Mouse (Mus musculus): Measurements from ENCODE around the gene Irf4.
A peak's percentile ranks its signal among the peaks of the same experiment; 100 is the strongest.

The Irf4 gene

DNA sequence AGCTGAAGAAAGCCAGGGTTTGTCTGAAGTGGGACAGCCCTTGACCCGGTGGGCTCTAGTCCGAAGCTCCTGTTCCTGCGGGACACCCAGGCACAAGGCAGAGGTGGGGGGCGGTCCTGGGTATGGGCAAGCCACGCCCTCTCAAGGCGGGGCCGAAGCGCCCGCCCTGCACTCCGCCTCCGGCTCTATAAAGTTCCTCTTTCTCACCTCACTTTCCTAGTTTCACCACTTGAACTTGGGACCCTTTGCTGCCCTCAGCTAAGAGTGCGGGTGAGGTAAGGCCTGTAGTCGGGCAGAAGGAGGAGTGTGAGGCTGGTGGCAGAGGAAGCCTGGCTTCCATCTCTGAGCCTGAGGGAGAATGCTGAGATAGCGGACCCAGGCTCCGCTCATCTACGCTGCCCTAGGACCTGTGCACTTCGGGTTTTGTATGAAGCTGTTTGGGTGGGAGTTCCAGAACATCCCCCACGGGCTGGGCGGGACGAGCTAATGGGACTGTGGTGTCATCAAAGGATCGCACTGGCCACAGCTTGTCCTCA is at the start of gene Irf4:
Irf4 (plus strand) TSS at position 206 of the 536 bp plus-strand sequence.
- peaks cover 62% of the 10 kb centered on the region for H3K27me3 ChIP-seq (ENCODE audit: insufficient read depth, low read length)
- no peaks in the 10 kb centered on the region for H3K36me3 ChIP-seq (ENCODE audit: insufficient read depth, low read length)
- no peak for TF ChIP-seq POU5F1 (IDR thresholded peaks at IDR 0.05; ENCODE audit: borderline replicate concordance, low read length)
- no peak for TF ChIP-seq NANOG (IDR thresholded peaks at IDR 0.05; ENCODE audit: borderline replicate concordance, low read length)
- TF ChIP-seq CTCF (conservative IDR thresholded peaks at IDR 0.05; ENCODE audit: low read length), result no peak
- H3K9me3 ChIP-seq (ENCODE audit: low read length), result no peaks in the 10 kb centered on the region; the same call in 1 of the 2 replicates
- peak within 1 kb of the TSS; percentile 74 for H3K4me3 ChIP-seq (replicated peaks; ENCODE audit: low read length)
- peaks cover 23% of the 10 kb centered on the region for H3K4me1 ChIP-seq (replicated peaks; ENCODE audit: low read depth, low read length)

DNA sequence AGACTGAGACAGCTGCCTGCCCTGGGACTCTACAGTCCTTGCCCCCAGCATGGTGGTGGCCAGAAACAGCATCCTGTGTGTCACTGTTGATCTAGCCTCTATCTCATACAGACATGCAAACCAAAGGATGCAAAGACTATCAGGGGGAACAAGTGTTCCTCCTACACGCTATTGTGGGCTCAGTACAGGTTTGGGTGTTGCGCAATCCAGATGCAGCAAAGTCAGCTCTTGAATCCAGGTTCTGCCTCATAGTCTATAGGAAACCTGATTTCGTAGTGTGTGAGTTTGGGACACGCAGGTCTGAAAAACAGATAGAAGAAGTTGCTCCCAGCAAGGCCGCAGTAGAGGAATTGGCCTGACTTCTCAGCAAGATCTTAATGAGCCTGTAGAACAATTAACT is 46.3 kb upstream of the Irf4 start:
- H3K4me3 ChIP-seq (replicated peaks; ENCODE audit: low read length), result no peak overlapping the region
- no peaks in the 10 kb centered on the region for H3K27me3 ChIP-seq (ENCODE audit: insufficient read depth, low read length)
- no peaks in the 10 kb centered on the region for H3K4me1 ChIP-seq (replicated peaks; ENCODE audit: low read depth, low read length)
- no peaks in the 10 kb centered on the region for H3K9me3 ChIP-seq (ENCODE audit: low read length)
- TF ChIP-seq NANOG (IDR thresholded peaks at IDR 0.05; ENCODE audit: borderline replicate concordance, low read length) (no peak), CTCF (conservative IDR thresholded peaks at IDR 0.05; ENCODE audit: low read length) (no peak), POU5F1 (IDR thresholded peaks at IDR 0.05; ENCODE audit: borderline replicate concordance, low read length) (no peak)
- H3K36me3 ChIP-seq (ENCODE audit: insufficient read depth, low read length), result no peaks in the 10 kb centered on the region

DNA sequence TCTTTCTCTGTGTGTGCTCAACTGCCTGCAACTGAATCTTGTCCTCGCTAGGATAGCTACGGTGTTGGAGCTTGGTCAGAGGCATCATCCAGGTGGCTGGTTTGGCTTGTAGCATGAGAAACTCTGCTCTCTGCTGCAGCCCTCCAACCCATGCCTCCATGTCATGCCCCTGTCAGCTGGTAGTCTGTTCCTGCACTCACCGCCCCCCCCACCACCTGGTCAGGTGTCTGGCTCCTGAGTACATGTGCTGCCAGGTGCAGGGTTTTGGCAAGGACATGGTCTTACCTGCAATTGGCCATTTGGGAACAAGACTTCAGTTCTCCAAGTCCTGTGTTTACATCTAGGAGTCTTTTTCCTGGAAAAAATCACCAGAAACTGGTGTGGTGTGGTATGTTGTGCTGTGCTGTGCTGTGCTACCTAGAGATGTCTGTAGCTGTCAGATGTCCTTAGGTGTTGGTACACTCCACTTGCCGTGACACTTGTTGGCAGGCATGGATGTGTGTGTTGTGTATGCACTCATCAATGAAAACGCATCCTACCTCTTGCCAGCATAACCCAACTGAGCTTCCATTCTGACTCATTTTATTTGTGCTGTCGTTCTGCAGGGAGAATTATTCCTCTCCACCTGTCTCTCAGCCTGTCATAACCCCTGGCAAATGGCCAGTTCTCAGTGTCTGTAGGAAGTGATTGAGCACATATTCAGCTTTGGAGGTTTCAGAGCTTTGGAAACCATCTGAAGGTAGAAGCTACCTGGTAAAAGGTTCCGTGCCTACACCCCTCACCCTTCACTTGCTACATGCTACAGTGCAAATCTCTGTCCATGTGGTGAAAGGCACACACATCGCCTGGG is 44.6 kb upstream of the Irf4 start:
- no peaks in the 10 kb centered on the region for H3K9me3 ChIP-seq (ENCODE audit: low read length)
- H3K4me3 ChIP-seq (replicated peaks; ENCODE audit: low read length), result no peak overlapping the region
- no peaks in the 10 kb centered on the region for H3K27me3 ChIP-seq (ENCODE audit: insufficient read depth, low read length)
- H3K36me3 ChIP-seq (ENCODE audit: insufficient read depth, low read length), result no peaks in the 10 kb centered on the region
- no peak for TF ChIP-seq POU5F1 (IDR thresholded peaks at IDR 0.05; ENCODE audit: borderline replicate concordance, low read length)
- TF ChIP-seq NANOG (IDR thresholded peaks at IDR 0.05; ENCODE audit: borderline replicate concordance, low read length), result no peak
- no peak for TF ChIP-seq CTCF (conservative IDR thresholded peaks at IDR 0.05; ENCODE audit: low read length)
- H3K4me1 ChIP-seq (replicated peaks; ENCODE audit: low read depth, low read length), result no peaks in the 10 kb centered on the region

DNA sequence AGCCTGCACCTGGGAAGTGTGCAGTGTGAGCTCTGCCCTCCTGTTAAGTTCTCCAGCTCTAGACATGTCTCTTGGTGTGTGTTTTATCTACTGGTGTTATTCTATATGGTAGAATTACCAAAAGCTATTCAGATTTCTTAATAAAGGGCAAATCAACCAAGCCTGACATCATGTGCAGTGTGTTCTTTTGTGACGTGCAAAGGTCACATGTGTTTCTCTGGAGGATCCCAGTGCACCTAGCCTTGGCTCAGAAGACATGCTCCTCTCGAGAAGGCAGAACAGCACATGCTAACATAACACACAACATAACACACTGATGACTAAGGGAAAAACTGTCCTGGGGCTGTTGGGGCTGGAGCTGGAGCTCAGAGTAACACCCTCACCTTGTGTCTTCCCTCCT is 38.0 kb upstream of the Irf4 start:
- Histone ChIP-seq H3K36me3 (ENCODE audit: insufficient read depth, low read length) (no peaks in the 10 kb centered on the region), H3K27me3 (ENCODE audit: insufficient read depth, low read length) (no peaks in the 10 kb centered on the region), H3K4me3 (replicated peaks; ENCODE audit: low read length) (no peak overlapping the region), H3K4me1 (replicated peaks; ENCODE audit: low read depth, low read length) (no peaks in the 10 kb centered on the region), H3K9me3 (ENCODE audit: low read length) (no peaks in the 10 kb centered on the region)
- TF ChIP-seq NANOG (IDR thresholded peaks at IDR 0.05; ENCODE audit: borderline replicate concordance, low read length) (no peak), CTCF (conservative IDR thresholded peaks at IDR 0.05; ENCODE audit: low read length) (no peak), POU5F1 (IDR thresholded peaks at IDR 0.05; ENCODE audit: borderline replicate concordance, low read length) (no peak)

DNA sequence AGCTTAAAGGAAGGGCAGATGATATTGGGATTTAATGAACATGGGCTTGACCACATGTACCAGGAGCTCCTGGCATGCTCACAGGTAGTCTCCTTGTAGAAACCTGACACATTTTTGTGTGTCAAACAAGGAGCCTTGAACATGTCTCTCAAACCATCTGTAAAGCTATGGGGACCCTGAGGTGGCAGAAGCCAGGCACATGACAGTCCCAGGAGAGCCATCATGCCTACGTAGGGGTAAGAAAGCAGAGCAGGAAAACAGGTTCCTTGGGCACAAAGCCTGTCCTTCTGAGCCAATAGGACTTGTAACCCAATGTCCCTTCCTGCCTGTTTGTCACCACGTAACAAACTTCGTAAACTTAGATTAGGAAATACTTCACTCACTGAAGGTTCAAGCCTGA is 37.3 kb upstream of the Irf4 start:
- Histone ChIP-seq H3K4me1 (replicated peaks; ENCODE audit: low read depth, low read length) (no peaks in the 10 kb centered on the region), H3K27me3 (ENCODE audit: insufficient read depth, low read length) (no peaks in the 10 kb centered on the region), H3K4me3 (replicated peaks; ENCODE audit: low read length) (no peak overlapping the region), H3K9me3 (ENCODE audit: low read length) (no peaks in the 10 kb centered on the region), H3K36me3 (ENCODE audit: insufficient read depth, low read length) (no peaks in the 10 kb centered on the region)
- TF ChIP-seq POU5F1 (IDR thresholded peaks at IDR 0.05; ENCODE audit: borderline replicate concordance, low read length), result no peak
- no peak for TF ChIP-seq NANOG (IDR thresholded peaks at IDR 0.05; ENCODE audit: borderline replicate concordance, low read length)
- no peak for TF ChIP-seq CTCF (conservative IDR thresholded peaks at IDR 0.05; ENCODE audit: low read length)

DNA sequence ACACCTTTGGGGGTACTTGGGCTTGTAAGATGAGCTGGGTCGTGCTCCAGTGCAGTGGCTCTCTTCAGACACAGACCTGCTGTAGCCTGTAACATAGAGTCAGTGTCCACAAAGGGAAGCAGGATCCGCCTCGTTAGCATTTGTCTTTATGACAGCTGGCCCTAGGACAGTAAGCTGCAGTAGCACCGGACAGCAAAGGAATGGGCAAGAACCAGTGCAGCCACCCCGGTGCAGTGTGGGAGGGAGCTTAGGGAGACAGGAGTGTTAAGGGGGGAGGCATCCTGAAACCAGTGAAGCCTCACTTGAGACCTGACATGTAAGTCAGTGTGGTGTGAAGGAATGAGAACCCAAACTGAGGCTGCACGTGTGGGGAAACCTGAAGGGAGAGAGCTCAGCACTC is 36.7 kb upstream of the Irf4 start:
- Histone ChIP-seq H3K27me3 (ENCODE audit: insufficient read depth, low read length) (no peaks in the 10 kb centered on the region), H3K4me3 (replicated peaks; ENCODE audit: low read length) (no peak overlapping the region), H3K36me3 (ENCODE audit: insufficient read depth, low read length) (no peaks in the 10 kb centered on the region), H3K4me1 (replicated peaks; ENCODE audit: low read depth, low read length) (no peaks in the 10 kb centered on the region), H3K9me3 (ENCODE audit: low read length) (no peaks in the 10 kb centered on the region)
- TF ChIP-seq CTCF (conservative IDR thresholded peaks at IDR 0.05; ENCODE audit: low read length) (no peak), POU5F1 (IDR thresholded peaks at IDR 0.05; ENCODE audit: borderline replicate concordance, low read length) (no peak), NANOG (IDR thresholded peaks at IDR 0.05; ENCODE audit: borderline replicate concordance, low read length) (no peak)

DNA sequence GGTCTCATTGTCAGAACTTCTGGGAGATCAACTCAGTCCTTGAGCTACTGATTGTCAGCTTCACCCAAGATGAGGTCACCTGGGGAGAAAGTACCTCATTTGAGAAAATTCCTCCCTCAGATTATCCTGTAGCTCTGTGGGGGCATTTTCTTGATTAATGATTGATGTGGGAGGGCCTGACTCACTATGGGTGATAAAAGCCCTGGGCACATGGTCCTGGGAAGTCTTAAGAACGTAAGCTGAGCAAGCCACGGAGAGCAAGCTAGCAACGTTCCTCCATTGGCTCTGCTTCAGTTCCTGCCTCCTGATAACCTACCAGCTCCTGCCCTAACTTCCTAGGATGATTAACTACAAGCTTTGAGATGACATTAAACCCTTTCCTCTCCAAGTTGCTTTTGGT is 35.4 kb upstream of the Irf4 start:
- Histone ChIP-seq H3K36me3 (ENCODE audit: insufficient read depth, low read length) (no peaks in the 10 kb centered on the region), H3K9me3 (ENCODE audit: low read length) (no peaks in the 10 kb centered on the region), H3K27me3 (ENCODE audit: insufficient read depth, low read length) (no peaks in the 10 kb centered on the region), H3K4me1 (replicated peaks; ENCODE audit: low read depth, low read length) (no peaks in the 10 kb centered on the region), H3K4me3 (replicated peaks; ENCODE audit: low read length) (no peak overlapping the region)
- TF ChIP-seq CTCF (conservative IDR thresholded peaks at IDR 0.05; ENCODE audit: low read length), result no peak

DNA sequence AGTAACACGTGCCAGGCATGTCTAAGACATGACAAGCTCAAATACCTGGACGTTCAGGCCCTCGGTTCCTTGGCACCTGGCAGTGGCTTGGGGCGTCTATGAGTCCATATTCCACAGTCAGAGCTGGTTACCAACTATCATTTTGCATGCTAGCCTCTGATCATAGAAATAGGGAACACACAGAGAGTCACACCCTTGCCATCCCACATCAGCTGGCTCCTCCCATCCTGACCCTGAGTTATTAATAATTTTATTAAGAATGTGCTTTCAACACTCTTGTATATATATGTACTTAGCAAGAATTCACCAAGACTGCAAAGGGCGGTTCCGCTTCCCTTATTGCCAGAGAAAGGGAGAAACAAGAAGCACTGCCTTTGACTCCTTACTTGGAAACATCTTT is 34.5 kb upstream of the Irf4 start:
- no peaks in the 10 kb centered on the region for H3K36me3 ChIP-seq (ENCODE audit: insufficient read depth, low read length)
- no peak overlapping the region for H3K4me3 ChIP-seq (replicated peaks; ENCODE audit: low read length)
- no peaks in the 10 kb centered on the region for H3K27me3 ChIP-seq (ENCODE audit: insufficient read depth, low read length)
- TF ChIP-seq POU5F1 (IDR thresholded peaks at IDR 0.05; ENCODE audit: borderline replicate concordance, low read length) (no peak), CTCF (conservative IDR thresholded peaks at IDR 0.05; ENCODE audit: low read length) (no peak), NANOG (IDR thresholded peaks at IDR 0.05; ENCODE audit: borderline replicate concordance, low read length) (no peak)
- no peaks in the 10 kb centered on the region for H3K9me3 ChIP-seq (ENCODE audit: low read length)
- no peaks in the 10 kb centered on the region for H3K4me1 ChIP-seq (replicated peaks; ENCODE audit: low read depth, low read length)
